Mouse (Mus musculus) testis, postnatal 10 days (tissue): ENCODE data around the gene Cdk16.

Experiments used
- DNase-seq: peaks from one replicate; pipeline ENCODE4 v3.0.0; 2021; ENCODE audit warnings: low spot score

Gene Cdk16

DNA sequence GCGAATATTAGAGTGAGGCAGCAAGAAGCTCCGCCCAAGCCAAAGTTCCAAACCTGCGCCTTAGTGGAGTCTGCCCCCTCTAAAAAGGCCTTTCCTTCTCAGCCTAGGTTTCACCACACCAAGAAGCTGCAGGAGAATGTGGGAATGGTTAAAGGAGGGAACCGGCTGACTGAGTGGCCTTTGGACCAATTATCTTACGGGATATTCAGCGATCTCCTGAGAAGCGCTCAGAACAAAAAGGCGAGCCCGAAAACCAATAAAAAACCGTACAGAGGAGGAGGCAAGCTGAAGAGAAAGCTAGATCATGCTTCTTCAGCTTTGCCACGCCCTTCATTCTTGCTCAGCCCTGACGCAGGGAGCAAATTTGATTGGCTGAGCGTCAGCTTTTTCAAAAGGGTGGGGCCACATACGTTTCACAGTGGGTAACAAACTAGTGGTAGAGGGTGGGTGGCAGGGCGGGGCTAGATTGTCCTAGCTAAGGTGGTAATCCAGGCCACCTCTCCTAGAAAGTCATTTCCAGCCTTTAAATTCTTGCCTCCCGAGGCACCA lies at the start of gene Cdk16:
TSS of gene Cdk16 (plus strand) at position 436 of the 549 bp plus-strand sequence.
- peak; percentile 78 for DNase-seq

DNA sequence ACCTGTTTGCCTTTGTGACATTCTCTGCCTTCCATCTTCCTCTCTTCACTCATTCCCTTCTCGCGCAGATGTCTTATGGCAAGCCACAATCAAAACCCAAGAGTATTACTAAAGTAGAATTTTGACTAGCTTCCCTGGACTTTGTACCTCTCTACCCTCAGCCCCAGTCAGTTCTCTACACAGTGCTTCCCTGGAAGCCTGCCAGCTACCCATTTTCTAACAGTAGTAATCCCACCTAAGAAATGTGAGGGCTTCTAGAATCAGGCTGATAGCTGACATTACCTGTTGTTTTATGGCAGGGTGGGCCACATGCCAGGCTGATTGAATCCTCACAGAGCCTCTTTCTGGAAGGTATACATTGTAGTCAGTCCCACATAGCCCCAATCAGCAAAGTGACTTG lies 49.6 kb upstream of the Cdk16 start:
- no peak for DNase-seq

DNA sequence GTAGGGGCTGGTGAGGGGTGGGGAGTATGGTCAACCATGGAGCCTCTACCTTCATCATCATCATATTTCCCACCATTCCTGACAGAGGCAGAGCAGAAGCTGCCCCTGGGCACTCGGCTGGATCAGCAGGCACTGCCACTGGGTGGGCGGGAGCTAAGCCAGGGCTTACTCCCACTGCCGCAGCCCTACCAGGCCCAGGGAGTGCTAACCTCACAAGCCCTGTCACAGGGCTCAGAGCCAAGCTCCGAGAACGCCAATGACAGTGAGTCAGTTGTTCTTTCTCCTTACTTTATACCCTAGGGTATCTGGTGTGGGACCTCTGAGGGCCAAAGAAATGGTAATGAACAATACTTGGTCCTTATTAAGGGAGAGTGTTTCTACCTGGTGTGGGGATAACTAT lies 43.0 kb upstream of the Cdk16 start:
- DNase-seq: peak; percentile 58

DNA sequence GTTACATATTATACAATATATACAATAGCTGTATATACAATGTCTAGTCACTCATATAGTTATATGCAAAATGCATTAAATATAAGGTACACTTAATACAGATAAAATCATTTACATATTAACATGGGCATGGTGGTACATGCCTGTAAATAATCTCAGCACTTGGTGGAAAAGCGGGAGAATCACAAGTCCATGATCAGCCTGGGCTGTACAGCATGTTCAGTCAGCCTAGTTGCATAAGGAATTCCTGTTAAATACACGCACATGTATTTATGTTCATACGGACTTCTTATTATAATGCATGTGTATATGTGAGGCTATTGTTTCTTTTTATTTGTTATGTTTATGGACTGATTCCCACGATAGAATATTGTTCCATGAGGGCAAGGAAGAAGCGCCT lies 30.2 kb upstream of the Cdk16 start:
- DNase-seq: no peak

DNA sequence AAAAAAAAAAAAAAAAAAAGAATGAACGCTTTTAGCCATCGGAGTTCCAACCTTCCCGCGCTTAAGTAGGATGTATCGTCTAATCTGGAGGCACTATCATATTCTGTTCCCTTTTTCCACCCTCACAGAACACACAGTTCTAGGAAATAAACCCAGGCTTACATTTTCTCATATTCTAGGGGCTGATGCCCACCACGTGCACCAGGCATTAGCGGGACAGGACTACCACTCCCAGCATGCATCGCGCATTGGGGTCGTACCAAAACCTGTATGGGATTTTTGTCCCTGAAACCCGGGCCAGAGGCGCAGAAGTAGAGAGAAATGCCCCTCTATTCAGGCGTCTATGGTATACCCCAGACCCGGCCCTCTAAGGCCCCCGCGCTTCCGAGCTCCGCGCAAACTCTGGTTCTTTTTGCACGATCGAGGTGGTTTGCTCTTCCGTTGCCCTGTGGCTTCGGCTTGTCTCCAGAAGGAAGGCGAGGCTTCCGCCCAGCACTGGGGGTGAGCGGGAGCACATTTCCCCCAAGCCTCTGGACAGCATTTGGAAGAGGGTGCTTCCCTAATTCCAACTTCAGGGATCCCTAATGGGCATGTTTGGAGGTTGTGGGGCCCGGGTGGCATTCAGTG lies 29.6 kb upstream of the Cdk16 start, which contains the start of gene Uba1:
TSS of gene Uba1 (plus strand) at position 301 of the 627 bp plus-strand sequence.
- DNase-seq: peak; percentile 86

DNA sequence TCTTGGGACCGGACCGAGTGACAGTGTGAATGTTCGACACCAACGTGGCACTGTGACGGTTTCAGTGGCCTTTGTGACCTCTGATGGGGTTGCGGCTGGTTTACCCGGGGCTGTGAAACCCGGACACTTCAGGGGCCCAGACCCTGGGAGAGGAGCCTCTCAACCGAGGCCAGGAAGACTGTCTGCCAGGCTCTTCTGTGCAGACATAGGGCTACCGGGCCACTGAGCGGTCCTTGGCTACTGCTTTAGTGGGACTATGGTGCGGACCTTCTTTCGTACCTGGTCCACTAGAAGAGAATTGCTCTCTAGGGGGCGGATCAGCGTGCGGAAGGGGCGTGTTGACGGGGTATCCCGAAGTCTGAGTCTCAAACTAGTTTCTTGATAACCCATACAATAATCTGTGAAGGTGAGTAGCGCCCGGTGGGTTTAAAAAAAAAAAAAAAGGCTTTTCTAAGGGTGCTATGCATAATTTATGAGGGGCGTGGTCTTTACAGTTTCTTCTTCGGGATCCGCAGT lies 28.8 kb upstream of the Cdk16 start:
- no peak for DNase-seq

DNA sequence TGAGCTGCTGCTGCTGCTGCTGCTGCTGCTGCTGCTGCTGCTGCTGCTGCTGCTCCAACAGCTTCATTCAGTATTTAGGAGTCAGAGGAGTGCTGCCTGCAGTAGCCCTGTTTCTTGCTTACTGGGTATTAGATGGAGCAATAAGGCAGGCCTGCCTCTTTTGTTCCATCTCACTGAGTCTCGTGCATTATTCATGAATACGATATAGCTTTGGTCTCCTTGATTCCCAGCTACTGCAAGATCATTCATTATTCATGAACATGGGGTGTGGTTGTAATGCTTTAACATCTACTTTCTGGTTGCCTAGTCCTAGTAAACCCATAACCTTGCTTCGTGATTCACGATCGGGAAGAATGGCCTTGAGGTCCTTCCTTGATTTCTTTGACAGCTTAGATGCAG lies 25.4 kb upstream of the Cdk16 start:
- no peak for DNase-seq

DNA sequence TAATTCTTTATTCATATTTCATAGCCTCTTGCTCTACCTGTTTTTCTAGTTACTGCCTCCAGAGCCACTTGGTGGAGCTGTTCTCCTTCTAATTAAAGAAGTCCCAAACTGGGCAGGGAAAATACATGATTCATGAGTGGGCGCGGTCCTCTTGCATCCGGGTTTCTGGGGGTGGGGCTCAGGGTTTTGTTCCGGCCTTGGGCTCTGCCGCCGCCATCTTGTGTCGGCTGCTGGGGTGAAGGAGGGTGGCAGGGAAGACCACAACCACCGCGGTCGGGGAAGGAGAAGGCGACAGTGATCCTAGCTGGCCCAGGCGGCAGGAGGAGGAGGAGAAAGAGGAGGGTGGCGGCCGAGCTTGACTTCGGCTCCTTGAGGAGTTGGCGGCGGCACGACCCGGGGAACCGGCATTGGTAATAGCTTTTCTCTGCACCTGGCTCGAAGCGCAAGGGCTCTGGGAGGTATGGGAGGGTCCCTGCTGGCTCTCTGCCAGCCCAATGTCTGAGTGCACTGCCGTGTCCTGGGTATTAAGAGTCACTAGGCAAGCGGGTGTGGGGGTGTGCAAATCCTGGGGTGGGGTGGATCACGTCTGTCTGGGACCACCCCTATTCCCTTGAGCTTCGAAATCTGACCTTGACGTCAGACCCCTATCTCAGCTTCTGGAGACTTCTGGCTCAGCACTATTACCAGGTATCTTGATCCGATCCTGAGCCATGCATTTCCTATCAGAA lies 24.9 kb upstream of the Cdk16 start:
- DNase-seq: peak; percentile 81

DNA sequence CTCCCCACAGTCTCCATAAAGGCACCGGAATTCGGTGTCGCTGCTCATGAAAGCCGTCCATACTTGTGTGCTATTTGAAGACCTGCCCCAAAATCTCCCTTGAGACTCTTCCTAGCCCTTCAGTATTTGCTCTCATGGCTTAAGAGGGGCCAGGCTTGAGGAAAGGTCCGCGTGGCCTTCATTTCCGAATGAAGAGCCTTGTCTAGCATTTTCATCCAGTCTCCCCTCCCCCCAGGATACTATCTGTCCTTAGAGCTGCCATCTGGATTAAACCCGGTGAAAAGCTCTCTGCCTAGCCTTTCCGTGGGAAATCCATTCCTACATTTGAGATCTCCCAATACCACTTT lies 24.3 kb upstream of the Cdk16 start:
- no peak for DNase-seq

DNA sequence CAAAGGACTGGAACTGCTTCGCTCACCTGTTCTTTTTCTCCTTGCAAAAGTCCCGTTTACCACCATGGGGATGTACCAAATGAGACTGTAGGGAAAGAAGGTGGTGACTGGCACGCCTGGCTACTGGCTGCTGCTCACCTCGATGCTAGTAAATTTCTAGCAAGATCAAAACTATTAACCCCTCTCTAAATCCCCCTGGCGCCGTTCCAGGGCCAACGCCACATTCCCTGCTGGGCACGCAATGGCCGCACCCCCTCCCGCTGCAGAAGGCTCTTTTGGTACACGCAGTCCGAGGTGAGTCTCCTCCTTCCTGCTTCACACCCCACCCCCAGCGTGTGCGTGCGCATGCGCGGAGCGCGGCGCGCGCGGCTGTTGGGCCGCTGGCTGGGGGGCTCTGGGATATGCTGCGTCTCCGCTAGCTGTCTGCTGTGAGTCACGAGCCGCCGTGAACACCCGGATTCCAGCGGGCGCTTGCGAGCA lies 354 bp downstream of the Cdk16 start:
- DNase-seq: peak; percentile 86

DNA sequence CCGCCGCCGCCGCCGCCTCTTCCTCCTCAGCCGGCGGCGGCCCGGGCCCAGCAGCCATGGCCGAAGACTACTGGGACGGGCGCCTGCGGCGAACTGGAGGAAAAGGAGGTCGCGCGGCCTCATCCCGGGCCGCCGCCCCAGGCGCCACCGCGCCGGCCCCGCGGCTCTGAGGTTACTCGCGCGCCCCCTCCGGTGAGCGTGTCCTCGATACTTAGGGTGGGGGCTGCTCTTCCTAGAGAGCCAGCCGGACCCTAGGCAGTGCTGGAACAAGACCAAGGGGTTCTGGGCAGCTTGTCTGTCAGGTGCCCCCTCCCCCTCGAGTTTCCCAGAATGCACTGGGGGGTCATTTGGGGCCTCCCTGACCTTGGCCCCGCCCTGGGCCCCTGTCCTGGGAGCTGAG lies 861 bp downstream of the Cdk16 start:
- peak; percentile 81 for DNase-seq

DNA sequence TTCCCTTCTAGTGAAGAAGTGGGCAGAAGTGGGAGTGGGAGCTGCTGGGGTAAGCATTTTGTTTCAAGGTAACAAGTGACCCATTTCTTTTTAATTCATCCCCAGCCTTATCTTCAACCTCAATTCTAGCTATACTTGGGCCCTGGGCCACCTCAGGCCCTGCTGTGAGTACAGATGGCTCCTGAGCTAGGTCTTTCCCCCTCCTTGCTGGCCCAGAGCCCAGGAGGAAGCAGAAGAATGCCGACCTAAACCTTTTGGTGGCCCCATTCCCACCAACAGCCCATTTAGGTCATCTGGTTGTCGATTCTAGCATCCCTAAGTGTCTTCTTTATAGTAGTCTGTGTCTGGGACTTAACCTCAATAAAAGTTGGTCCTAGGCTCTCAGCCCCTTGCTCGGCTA lies 3.8 kb downstream of the Cdk16 start:
- no peak for DNase-seq

DNA sequence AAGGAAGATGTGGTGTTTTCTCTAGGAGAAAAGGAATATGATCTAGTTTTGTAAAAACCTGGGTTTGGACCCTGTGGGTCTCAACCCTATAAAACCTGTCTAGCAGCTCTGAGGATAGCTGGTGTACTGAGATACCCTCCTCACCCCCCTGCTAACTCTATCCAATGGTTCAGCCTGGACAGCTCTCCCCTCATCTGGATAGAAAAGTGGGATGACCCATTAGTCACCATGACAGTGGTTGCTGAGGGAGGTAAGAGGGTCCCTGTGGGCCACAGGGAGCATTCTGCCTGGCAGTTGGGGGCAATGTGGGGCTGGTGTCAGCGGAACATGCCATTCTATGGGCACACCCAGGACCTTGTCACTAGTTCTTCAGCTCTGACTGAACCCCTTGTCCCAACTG lies 4.9 kb downstream of the Cdk16 start:
- DNase-seq: no peak

DNA sequence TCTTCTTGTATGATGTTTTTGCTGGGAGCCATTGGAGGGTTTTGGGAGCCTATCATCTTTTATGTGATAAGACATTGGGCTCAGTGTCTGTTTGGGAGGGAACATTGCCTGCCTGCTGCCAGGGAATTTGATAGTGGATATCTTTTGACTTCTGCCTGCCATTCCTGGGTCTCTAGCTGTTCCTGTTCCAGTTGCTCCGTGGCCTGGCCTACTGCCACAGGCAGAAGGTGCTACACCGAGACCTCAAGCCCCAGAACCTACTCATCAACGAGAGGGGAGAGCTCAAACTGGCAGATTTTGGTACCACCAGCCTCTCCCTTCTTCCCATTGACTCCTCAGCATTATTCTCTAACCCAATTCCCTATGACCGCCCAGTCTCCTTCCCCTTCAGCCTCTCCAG lies 8.1 kb downstream of the Cdk16 start:
- DNase-seq: no peak

DNA sequence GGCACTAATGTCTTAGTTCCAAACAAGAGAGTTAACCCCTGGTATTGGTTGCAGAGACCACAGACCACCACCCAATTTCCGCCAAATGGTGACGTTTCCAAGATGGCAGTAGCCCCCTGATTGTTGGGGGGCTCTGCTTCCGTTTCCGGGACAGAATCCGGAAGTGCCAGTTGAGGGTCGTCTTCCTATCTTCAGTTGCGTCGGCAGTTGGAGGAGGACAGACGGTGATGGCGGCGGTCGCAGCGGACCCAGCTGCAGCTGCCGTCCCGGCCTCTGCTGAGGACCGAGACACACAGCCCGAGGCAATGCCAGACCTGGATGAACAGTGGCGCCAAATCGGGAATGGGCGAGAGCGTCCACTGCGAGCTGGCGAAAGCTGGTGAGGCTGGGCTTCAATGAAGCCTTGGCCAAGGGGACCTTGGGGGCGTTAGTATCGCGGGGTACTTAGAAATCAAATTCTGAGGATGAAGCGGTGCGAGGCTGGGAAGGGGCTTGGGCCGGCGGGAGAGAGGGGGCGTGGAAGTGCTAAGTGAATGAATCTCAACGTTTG lies 16.1 kb downstream of the Cdk16 start, which contains the start of gene Usp11:
TSS of gene Usp11 (plus strand) at position 166 of the 550 bp plus-strand sequence.
- peak; percentile 50 for DNase-seq

DNA sequence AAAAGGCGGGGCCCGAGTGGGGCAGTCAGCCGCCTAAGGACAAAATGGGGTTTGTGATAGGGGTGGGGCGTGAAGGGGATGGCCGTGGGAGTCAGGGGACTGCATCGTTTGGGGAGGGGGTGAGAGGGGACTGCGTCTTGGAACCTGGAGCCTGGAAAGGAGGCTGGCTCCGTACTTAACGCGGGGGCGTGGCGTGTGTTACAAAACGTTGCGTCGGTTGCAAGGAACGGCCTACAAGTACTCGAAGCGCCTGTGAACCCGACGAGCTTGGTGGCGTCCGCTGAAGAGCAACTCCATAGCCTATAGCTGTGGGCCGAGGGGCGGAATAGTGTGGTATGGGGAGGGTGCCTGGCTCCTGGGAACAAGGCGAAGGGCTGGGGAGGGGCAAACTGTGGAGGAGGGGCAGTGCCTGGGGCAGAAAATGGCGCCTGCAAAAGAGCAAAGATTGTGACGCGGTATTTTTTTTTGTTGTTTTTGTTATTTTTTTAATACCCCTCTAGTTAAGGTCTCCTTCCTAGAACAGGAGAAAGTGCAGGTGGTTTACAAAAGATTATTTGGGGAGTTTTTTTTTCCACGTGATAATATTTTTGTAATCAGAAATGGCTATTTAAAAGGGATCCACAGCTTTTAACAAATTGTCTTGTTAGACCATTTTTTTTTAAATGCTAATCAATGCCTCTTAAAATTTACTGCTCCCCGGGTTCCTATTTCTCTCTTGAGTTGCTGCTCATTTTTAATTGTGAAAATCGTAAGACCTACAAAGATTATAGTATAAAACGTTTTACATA lies 16.7 kb downstream of the Cdk16 start:
- DNase-seq: peak; percentile 80

DNA sequence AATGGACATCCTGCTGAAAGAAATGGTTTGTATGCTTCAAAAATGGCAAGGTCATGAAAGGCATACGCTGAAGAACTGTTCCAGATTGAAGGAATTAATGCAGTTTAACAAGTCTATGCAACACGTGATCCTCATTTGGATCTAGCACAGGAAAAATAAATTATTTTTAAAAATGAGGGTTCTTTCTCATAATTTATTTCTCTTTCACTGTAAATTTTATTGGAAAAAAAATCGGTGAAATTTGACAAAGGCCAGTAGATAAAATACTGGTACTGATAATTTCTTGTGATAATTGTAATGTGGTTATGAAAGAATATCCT lies 17.3 kb downstream of the Cdk16 start:
- no peak for DNase-seq

DNA sequence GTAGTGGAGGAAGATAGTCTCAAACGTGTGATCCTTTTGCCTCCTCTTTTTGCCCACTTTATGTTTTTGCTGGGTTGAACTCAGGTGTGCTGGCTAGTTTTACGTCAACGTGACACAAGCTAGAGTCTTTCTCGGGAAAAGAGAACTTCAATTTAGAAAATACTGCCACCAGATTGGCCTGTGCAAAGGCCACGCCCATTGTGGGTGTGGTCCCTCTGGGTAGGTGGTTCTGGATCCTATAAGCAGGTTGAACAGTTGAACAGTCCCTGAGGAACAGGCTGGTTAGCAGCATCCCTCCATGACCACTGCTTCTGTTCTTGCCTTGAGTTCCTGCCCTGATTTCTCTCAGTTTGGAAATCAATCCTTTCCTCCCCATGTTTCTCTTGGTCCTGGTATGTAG lies 40.9 kb downstream of the Cdk16 start:
- no peak for DNase-seq

DNA sequence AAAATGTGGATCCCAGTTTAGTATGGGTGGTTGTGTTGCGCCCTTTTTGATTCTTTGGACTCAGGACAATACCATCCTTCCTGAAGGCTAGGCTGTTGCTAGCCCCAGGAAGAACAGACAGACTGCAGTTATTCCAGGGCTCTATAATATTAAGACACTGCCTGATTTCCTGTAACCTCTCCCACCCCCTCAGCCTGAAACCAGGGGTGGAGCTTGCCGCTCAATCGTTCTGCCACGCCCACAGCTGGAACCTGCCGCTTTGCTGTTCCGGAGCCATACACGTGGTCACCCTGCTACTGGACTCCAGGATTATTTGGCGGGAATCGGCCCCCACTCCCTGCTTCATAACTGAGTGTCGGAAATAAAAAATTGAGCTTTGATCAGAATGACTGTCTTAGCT lies 42.3 kb downstream of the Cdk16 start:
- peak; percentile 59 for DNase-seq

DNA sequence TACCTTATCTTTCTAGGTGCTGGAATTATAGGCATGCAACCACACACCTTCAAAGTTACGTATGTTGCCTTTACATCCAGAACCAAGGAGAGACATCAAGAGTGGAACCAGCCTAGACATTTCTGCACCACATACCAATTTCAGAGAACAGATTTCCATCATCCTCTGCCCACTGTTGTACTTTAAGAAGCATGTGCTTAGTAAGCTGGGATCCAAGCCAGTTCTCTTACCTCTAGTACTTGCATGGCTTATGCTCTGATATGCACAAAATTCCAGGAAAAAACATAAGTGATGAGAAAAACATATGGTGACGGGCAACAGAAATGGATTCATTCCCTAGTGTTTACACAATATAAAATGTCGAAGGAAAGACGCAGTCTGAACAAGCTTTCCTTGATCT lies 48.7 kb downstream of the Cdk16 start:
- DNase-seq: no peak

DNA sequence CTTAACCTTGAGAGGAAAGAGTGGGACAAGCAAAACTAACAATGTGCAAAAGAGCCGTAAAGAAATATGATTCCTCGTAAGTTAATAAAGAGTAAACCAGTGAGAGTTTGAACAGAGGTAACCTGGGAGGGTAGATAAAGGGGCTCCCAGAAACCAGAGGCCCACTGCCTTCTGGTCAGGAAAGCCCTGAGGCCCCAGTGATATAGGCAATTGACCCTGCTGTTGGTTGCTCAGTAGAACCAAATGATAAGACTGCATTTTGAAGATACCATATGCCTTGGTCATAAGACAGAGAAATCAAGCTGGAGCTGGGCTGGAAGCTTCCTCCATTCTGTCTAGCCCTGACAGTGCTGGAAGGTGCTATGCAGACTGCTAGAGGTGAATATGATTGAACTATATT lies 61.1 kb downstream of the Cdk16 start:
- DNase-seq: no peak
